Mouse (Mus musculus): Measurements from ENCODE around the gene Gdpd2. TPM values are rescaled to one million over a fixed set of nuclear protein-coding genes. Genes with fewer than 3 reads are reported as not detected.

The Gdpd2 gene
- polyA plus RNA-seq, 1 experiment from 2014 or later: 40.3 TPM

Other genes starting within 250 kb of the Gdpd2 start
- gene Igbp1, start 235.6 kb upstream of the Gdpd2 start, polyA plus RNA-seq (2015; fragmentation: Nextera tagmentation; extraction: Ambion mirVana): 22.7 and 26.8 TPM in 2 replicates
- not detected in 2 replicates for gene Dgat2l6, start 205.0 kb upstream of the Gdpd2 start, polyA plus RNA-seq (2015; fragmentation: Nextera tagmentation; extraction: Ambion mirVana)
- gene Awat1, start 157.6 kb upstream of the Gdpd2 start, polyA plus RNA-seq (2015; fragmentation: Nextera tagmentation; extraction: Ambion mirVana): not detected in 2 replicates
- not detected in 2 replicates for gene P2ry4, start 135.0 kb upstream of the Gdpd2 start, polyA plus RNA-seq (2015; fragmentation: Nextera tagmentation; extraction: Ambion mirVana)
- 0.21 TPM in 1 of 2 replicates, not detected in the other for gene Arr3, start 124.4 kb upstream of the Gdpd2 start, polyA plus RNA-seq (2015; fragmentation: Nextera tagmentation; extraction: Ambion mirVana)
- gene Kif4, start 104.1 kb upstream of the Gdpd2 start, polyA plus RNA-seq (2015; fragmentation: Nextera tagmentation; extraction: Ambion mirVana): 5.6 and 7.1 TPM in 2 replicates
- gene Pdzd11, start 103.3 kb upstream of the Gdpd2 start, polyA plus RNA-seq (2015; fragmentation: Nextera tagmentation; extraction: Ambion mirVana): 97.5 and 101 TPM in 2 replicates
- 4.4 and 4.9 TPM in 2 replicates for gene Dlg3, start 37.8 kb downstream of the Gdpd2 start, polyA plus RNA-seq (2015; fragmentation: Nextera tagmentation; extraction: Ambion mirVana)

All from hindbrain, embryonic 15.5 days (tissue).